Mouse (Mus musculus) thymus, adult 2 months (tissue): ENCODE data around the gene Ddx39b. TPM values are rescaled to one million over a fixed set of nuclear protein-coding genes. Genes with fewer than 3 reads are reported as not detected.

Experiments used
- DNase-seq: peaks from one replicate; pipeline ENCODE4 v3.0.0; 2021
- H3K27ac ChIP-seq: fragments of 200-500 bp; 2 replicates; pipeline ENCODE4 v1.5.1; 2012; ENCODE audit warnings: low read length, control low read depth; ENCODE audit not compliant: control insufficient read depth, insufficient read depth
- H3K27me3 ChIP-seq: fragments of 200-500 bp; 2 replicates; pipeline ENCODE4 v1.6.1; 2012; ENCODE audit warnings: mild to moderate bottlenecking, low read length, moderate library complexity, mixed read lengths; ENCODE audit not compliant: control insufficient read depth, insufficient read depth
- H3K36me3 ChIP-seq: fragments of 200-500 bp; 2 replicates; pipeline ENCODE4 v1.6.1; 2012; ENCODE audit warnings: mild to moderate bottlenecking, low read length, moderate library complexity; ENCODE audit not compliant: control insufficient read depth, insufficient read depth
- H3K4me1 ChIP-seq: fragments of 200-500 bp; replicated peaks from 2 replicates; pipeline ENCODE4 v1.6.1; 2012; ENCODE audit warnings: low read length; ENCODE audit not compliant: control insufficient read depth, insufficient read depth
- H3K4me3 ChIP-seq: fragments of 200-500 bp; 2 replicates; pipeline ENCODE4 v1.5.1; 2012; ENCODE audit warnings: mild to moderate bottlenecking, low read length, control low read depth, moderate library complexity; ENCODE audit not compliant: control insufficient read depth, insufficient read depth
- CTCF ChIP-seq: fragments of 200-500 bp; IDR thresholded peaks from 2 replicates; pipeline ENCODE4 v1.5.1; 2012; ENCODE audit warnings: mild to moderate bottlenecking, control low read depth, low read length, moderate library complexity, borderline replicate concordance; ENCODE audit not compliant: control insufficient read depth, poor library complexity, insufficient read depth; ENCODE audit errors: extremely low read depth
- POLR2A ChIP-seq: fragments of 200-500 bp; IDR thresholded peaks from 2 replicates; pipeline ENCODE4 v1.6.1; 2012; ENCODE audit warnings: mild to moderate bottlenecking, low read length, control low read depth, moderate library complexity; ENCODE audit not compliant: control insufficient read depth, poor library complexity, insufficient read depth; ENCODE audit errors: extremely low read depth
- WGBS: fragments of 180-500 bp; shearing (Covaris S2); methylation state at CpG from one replicate; pipeline ENCODE4 v1.1.7; 2018; 5-methylcytosine and 5-hydroxymethylcytosine counted together
- polyA plus RNA-seq: library from polyadenylated mRNA; depleted of rRNA; stranded (reverse); fragments of >200 nt; gene quantifications from 2 replicates; pipeline ENCODE4 v1.2.3, GENCODE M21; 2012

The Ddx39b gene
- polyA plus RNA-seq, 1 experiment: 778 TPM

GRCm38 (mm10) chr17:35249451-35250197 lies 8.1 kb downstream of the Ddx39b start:
- Histone ChIP-seq H3K4me1 (peaks cover 14% of the 10 kb centered on the region), H3K27me3 (no peaks in the 10 kb centered on the region), H3K27ac (no peak overlapping the region), H3K4me3 (no peak overlapping the region), H3K36me3 (peaks cover 90% of the 10 kb centered on the region)
- DNase-seq: no peak
- 89% methylated on average over 19 of the region's 19 CpGs for WGBS
- TF ChIP-seq CTCF (no peak), POLR2A (no peak)

DNA sequence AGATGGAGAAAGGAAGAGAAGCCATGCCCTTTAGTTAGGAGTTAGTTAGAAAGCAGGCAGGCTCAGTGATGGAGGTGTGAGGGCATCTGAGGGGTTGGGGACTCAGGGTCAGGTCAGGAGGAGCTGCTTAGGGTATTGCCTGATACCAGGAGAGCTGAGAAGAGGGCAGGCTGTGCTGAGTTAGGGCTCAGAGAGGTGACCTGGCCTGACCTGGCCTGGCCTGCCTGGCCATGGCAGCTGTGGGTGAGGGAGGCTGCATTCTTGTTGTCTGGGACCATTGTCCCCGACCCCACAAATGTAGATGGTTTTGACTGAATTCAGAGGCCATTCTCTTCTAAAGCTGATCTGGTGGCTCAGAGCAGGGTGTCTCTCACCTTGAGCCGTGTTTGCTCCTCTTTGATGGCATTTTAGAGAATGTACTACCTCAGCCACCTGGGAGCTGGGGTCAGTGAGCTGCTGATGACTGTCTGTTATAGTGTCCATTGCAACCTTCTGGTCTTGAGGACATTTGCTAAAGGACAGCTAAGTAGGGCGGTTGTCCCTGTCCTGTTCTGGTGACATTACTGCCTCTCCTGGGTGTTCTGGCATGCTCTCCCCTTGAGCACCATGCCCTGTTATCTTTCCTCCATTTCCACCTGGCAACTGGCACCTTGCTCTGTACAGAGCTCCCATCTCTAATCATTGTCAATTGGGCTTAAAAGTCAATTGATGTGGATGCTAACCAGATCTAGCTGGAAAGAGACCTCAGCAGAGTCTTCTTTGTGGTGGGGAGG lies 9.0 kb downstream of the Ddx39b start:
- H3K27ac ChIP-seq: no peak overlapping the region
- H3K4me1 ChIP-seq: peaks cover 8% of the 10 kb centered on the region
- H3K36me3 ChIP-seq: peaks cover 81% of the 10 kb centered on the region
- 95% methylated on average over 3 of the region's 3 CpGs for WGBS
- no peak overlapping the region for H3K4me3 ChIP-seq
- H3K27me3 ChIP-seq: no peaks in the 10 kb centered on the region
- TF ChIP-seq CTCF (no peak), POLR2A (no peak)
- no peak for DNase-seq

GRCm38 (mm10) chr17:35251162-35251719 lies 9.7 kb downstream of the Ddx39b start:
- Histone ChIP-seq H3K27ac (no peak overlapping the region), H3K36me3 (peaks cover 74% of the 10 kb centered on the region), H3K27me3 (no peaks in the 10 kb centered on the region), H3K4me1 (peaks cover 4% of the 10 kb centered on the region), H3K4me3 (no peak overlapping the region)
- 88% methylated on average over 15 of the region's 15 CpGs for WGBS
- DNase-seq: no peak
- TF ChIP-seq CTCF: no peak

- no peak for DNase-seq
- H3K36me3 ChIP-seq: peaks cover 66% of the 10 kb centered on the region
- H3K4me1 ChIP-seq: no peaks in the 10 kb centered on the region
- 94% methylated on average over 5 of the region's 5 CpGs for WGBS
- H3K4me3 ChIP-seq: no peak overlapping the region
- no peaks in the 10 kb centered on the region for H3K27me3 ChIP-seq
- TF ChIP-seq CTCF (no peak), POLR2A (no peak)
- H3K27ac ChIP-seq: no peak overlapping the region
These were observed 10.4 kb downstream of the Ddx39b start for GRCm38 (mm10) chr17:35251981-35252380.

GRCm38 (mm10) chr17:35252619-35253292 lies 11.2 kb downstream of the Ddx39b start:
- no peak for TF ChIP-seq CTCF
- TF ChIP-seq POLR2A: no peak
- Histone ChIP-seq H3K27me3 (no peaks in the 10 kb centered on the region), H3K4me3 (no peak overlapping the region), H3K36me3 (peaks cover 59% of the 10 kb centered on the region), H3K27ac (no peak overlapping the region), H3K4me1 (0 out of 2 replicates have a peak, but pooled peaks cover under 1% of the 10 kb centered on the region)
- WGBS: 93% methylated on average over 18 of the region's 18 CpGs
- no peak for DNase-seq
